Comparison of ENCODE assay signal across 8 mouse cellular contexts in genomic region chr19:3322261-3322969, GRCm38 (mm10). TPM values are rescaled to one million over a fixed set of nuclear protein-coding genes. Genes with fewer than 3 reads are reported as not detected.
DNase-seq lines count a peak whose midpoint lies in the region; ATAC-seq and TF ChIP-seq lines count a peak whose summit lies in the region.

Gene Cpt1a (plus strand): TSS chr19:3322334.

- WGBS in forebrain, embryonic 14.5 days = 6% methylated on average over 26 of the region's 26 CpGs

- H3K36me3 ChIP-seq in MEL (ENCODE audit: control insufficient read depth in 1 of 2, insufficient read depth in 2 of 2, low read length in 2 of 2) = peaks cover 0 to 11% of the 10 kb centered on the region in 2 experiments; a peak in 2 of 4 replicates
- H3K36me3 ChIP-seq in forebrain, embryonic 14.5 days (ENCODE audit: control insufficient read depth, insufficient read depth, low read length) = no peaks in the 10 kb centered on the region

- peak within 1 kb of the TSS; percentile 89 for H3K27ac ChIP-seq in MEL (ENCODE audit: control insufficient read depth, low read depth, low read length)
- peak within 1 kb of the TSS; percentile 66 for H3K27ac ChIP-seq in bone marrow macrophage, adult 2 months (ENCODE audit: insufficient read depth, low read depth, low read length)
- H3K27ac ChIP-seq in forebrain, embryonic 14.5 days (ENCODE audit: low read depth, low read length) = no peak within 1 kb of the TSS

- no peak for TF ChIP-seq RAD21 in MEL (IDR thresholded peaks at IDR 0.05; ENCODE audit: low read depth, low read length)

- no peaks in the 10 kb centered on the region for H3K9me3 ChIP-seq in MEL (replicated peaks; ENCODE audit: insufficient read depth, low read length)
- no peaks in the 10 kb centered on the region for H3K9me3 ChIP-seq in forebrain, embryonic 14.5 days (replicated peaks; ENCODE audit: control insufficient read depth, low read length)

- peak; percentile 53 to 71 (median 62) for TF ChIP-seq CTCF in MEL (IDR thresholded peaks at IDR 0.05 in 2 of 3, conservative IDR thresholded peaks at IDR 0.05 in 1 of 3; ENCODE audit: control insufficient read depth in 1 of 3, insufficient read depth in 1 of 3, low read depth in 2 of 3, low read length in 3 of 3, poor library complexity in 1 of 3, severe bottlenecking in 1 of 3)
- TF ChIP-seq CTCF in bone marrow macrophage, adult 2 months (IDR thresholded peaks at IDR 0.05; ENCODE audit: low read depth, low read length) = peak; percentile 31; the same call in 1 of the 2 replicates

- peak within 1 kb of the TSS; percentile 87 for H3K4me2 ChIP-seq in forebrain, embryonic 14.5 days (ENCODE audit: low read length)

- H3K4me1 ChIP-seq in MEL (ENCODE audit: control insufficient read depth in 1 of 2, insufficient read depth in 2 of 2, low read length in 2 of 2) = peaks cover 13 to 29% of the 10 kb centered on the region in 2 experiments
- peaks cover 13% of the 10 kb centered on the region for H3K4me1 ChIP-seq in bone marrow macrophage, adult 2 months (ENCODE audit: control insufficient read depth, insufficient read depth, low read length)
- H3K4me1 ChIP-seq in forebrain, embryonic 14.5 days (ENCODE audit: control insufficient read depth, insufficient read depth, low read length) = peaks cover 20% of the 10 kb centered on the region

- peak within 1 kb of the TSS; percentile 68 to 99 for H3K4me3 ChIP-seq in MEL (ENCODE audit: control insufficient read depth in 1 of 2, insufficient read depth in 1 of 2, low read depth in 2 of 2, low read length in 2 of 2)
- H3K4me3 ChIP-seq in bone marrow macrophage, adult 2 months (ENCODE audit: insufficient read depth, low read length) = peak within 1 kb of the TSS; percentile 84
- peak within 1 kb of the TSS; percentile 50 for H3K4me3 ChIP-seq in forebrain, embryonic 14.5 days (ENCODE audit: low read depth, low read length)

- peak in 1 of 2 experiments; percentile 36; a peak in 1 of 4 replicates for TF ChIP-seq EP300 in MEL (IDR thresholded peaks at IDR 0.05; ENCODE audit: low read depth in 1 of 2, low read length in 2 of 2)

- peak within 1 kb of the TSS; percentile 79 for H3K9ac ChIP-seq in MEL (ENCODE audit: control insufficient read depth, low read depth, low read length, poor library complexity, severe bottlenecking)
- peak within 1 kb of the TSS; percentile 66 for H3K9ac ChIP-seq in forebrain, embryonic 14.5 days (ENCODE audit: low read length)

- peak; percentile 92 for DNase-seq in MEL (ENCODE audit: low read depth, low spot score)
- peak; percentile 22 for DNase-seq in forebrain, embryonic 14.5 days (ENCODE audit: low spot score)
- DNase-seq in layer of hippocampus, adult 9-11 months = peak; percentile 29
- DNase-seq in lung, postnatal 10 days = peak; percentile 77
- DNase-seq in ovary, postnatal 14 days (ENCODE audit: low spot score) = peak; percentile 45
- DNase-seq in frontal cortex, postnatal 25 days (ENCODE audit: low spot score in 2 of 2) = no peak

- no peaks in the 10 kb centered on the region for H3K27me3 ChIP-seq in MEL (ENCODE audit: control insufficient read depth in 1 of 2, insufficient read depth in 2 of 2, low read length in 2 of 2)
- peaks cover 25% of the 10 kb centered on the region for H3K27me3 ChIP-seq in forebrain, embryonic 14.5 days (replicated peaks; ENCODE audit: control insufficient read depth, insufficient read depth, low read length)

- H3K79me2 ChIP-seq in MEL (ENCODE audit: control insufficient read depth, insufficient read depth, low read length, poor library complexity) = no peaks in the 10 kb centered on the region; the same call in 1 of the 2 replicates

- no peak; a peak in 1 of 4 replicates for TF ChIP-seq POLR2A in MEL (IDR thresholded peaks at IDR 0.05; ENCODE audit: control insufficient read depth in 1 of 2, insufficient read depth in 1 of 2, low read depth in 1 of 2, low read length in 2 of 2, poor library complexity in 1 of 2)
- 0 out of 2 replicates have a peak, but pooled peaks have one; percentile 56 for TF ChIP-seq POLR2A in bone marrow macrophage, adult 2 months (IDR thresholded peaks at IDR 0.05; ENCODE audit: borderline replicate concordance, low read depth, low read length)

- no peak for ATAC-seq in forebrain, embryonic 14.5 days
- peak; percentile 30 to 42 for ATAC-seq in hematopoietic stem cell, adult 5-6 weeks (replicated peaks in 1 of 2; ENCODE audit: insufficient read depth in 1 of 2, low FRiP score in 2 of 2, low TSS enrichment in 1 of 2, low read depth in 1 of 2, poor library complexity in 2 of 2, severe bottlenecking in 2 of 2)

TF ChIP-seq in MEL, 35 proteins besides CTCF, POLR2A, EP300 and RAD21:
- 0 out of 2 replicates have a peak, but pooled peaks have one; percentile 37 for TF ChIP-seq TBP (IDR thresholded peaks at IDR 0.05; ENCODE audit: low read depth, low read length)
- no peak for TF ChIP-seq POLR2AphosphoS5 (IDR thresholded peaks at IDR 0.05; ENCODE audit: borderline replicate concordance, low read depth, low read length)
- TF ChIP-seq CHD2 (IDR thresholded peaks at IDR 0.05; ENCODE audit: low read length) = no peak
- no peak for TF ChIP-seq MEF2A (IDR thresholded peaks at IDR 0.05; ENCODE audit: extremely low read depth, insufficient replicate concordance, low read depth, low read length, poor library complexity, severe bottlenecking)
- no peak for TF ChIP-seq RCOR1 (IDR thresholded peaks at IDR 0.05; ENCODE audit: low read depth, low read length)
- peak; percentile 21; the same call in 1 of the 2 replicates for TF ChIP-seq ZC3H11A (IDR thresholded peaks at IDR 0.05; ENCODE audit: low read depth, low read length)
- TF ChIP-seq GABPA (IDR thresholded peaks at IDR 0.05; ENCODE audit: low read depth, low read length) = no peak
- no peak for TF ChIP-seq NRF1 (IDR thresholded peaks at IDR 0.05; ENCODE audit: insufficient read depth, low read depth, low read length, poor library complexity, severe bottlenecking)
- no peak; the same call in 1 of the 2 replicates for TF ChIP-seq MAX (IDR thresholded peaks at IDR 0.05; ENCODE audit: low read length)
- TF ChIP-seq MYC (IDR thresholded peaks at IDR 0.05; ENCODE audit: low read depth, low read length) = no peak
- TF ChIP-seq USF1 (IDR thresholded peaks at IDR 0.05; ENCODE audit: low read depth, low read length) = no peak
- no peak for TF ChIP-seq SMC3 (IDR thresholded peaks at IDR 0.05; ENCODE audit: low read depth, low read length)
- TF ChIP-seq POLR2AphosphoS2 (IDR thresholded peaks at IDR 0.05; ENCODE audit: low read length) = no peak
- TF ChIP-seq ZMIZ1 (IDR thresholded peaks at IDR 0.05; ENCODE audit: low read depth, low read length) = 0 out of 2 replicates have a peak, but pooled peaks have one; percentile 38
- TF ChIP-seq E2F4 (IDR thresholded peaks at IDR 0.05; ENCODE audit: borderline replicate concordance, low read depth, low read length) = peak; percentile 73; the same call in 1 of the 2 replicates
- TF ChIP-seq KAT2A (conservative IDR thresholded peaks at IDR 0.05; ENCODE audit: low read depth, low read length) = no peak
- TF ChIP-seq HCFC1 (IDR thresholded peaks at IDR 0.05; ENCODE audit: low read depth, low read length) = no peak; the same call in none of the 2 replicates
- TF ChIP-seq ELF1 (IDR thresholded peaks at IDR 0.05; ENCODE audit: low read depth, low read length) = no peak
- TF ChIP-seq ETS1 (IDR thresholded peaks at IDR 0.05; ENCODE audit: low read depth, low read length) = peak; percentile 64; the same call in 1 of the 2 replicates
- TF ChIP-seq CHD1 (IDR thresholded peaks at IDR 0.05; ENCODE audit: low read depth, low read length) = no peak
- no peak for TF ChIP-seq GATA1 (IDR thresholded peaks at IDR 0.05; ENCODE audit: low read depth, low read length)
- TF ChIP-seq SIN3A (IDR thresholded peaks at IDR 0.05; ENCODE audit: low read length) = peak; percentile 59; the same call in 1 of the 2 replicates
- TF ChIP-seq BHLHE40 (IDR thresholded peaks at IDR 0.05; ENCODE audit: borderline replicate concordance, low read depth, low read length) = no peak
- peak; percentile 43 for TF ChIP-seq MXI1 (IDR thresholded peaks at IDR 0.05; ENCODE audit: low read depth, low read length)
- no peak for TF ChIP-seq ZKSCAN1 (IDR thresholded peaks at IDR 0.05; ENCODE audit: low read depth, low read length)
- TF ChIP-seq UBTF (IDR thresholded peaks at IDR 0.05; ENCODE audit: borderline replicate concordance, insufficient read depth, low read depth, low read length) = no peak
- TF ChIP-seq TCF12 (IDR thresholded peaks at IDR 0.05; ENCODE audit: low read depth, low read length) = peak; percentile 7; the same call in 1 of the 2 replicates
- TF ChIP-seq MYB (IDR thresholded peaks at IDR 0.05; ENCODE audit: low read depth, low read length) = no peak
- no peak for TF ChIP-seq USF2 (IDR thresholded peaks at IDR 0.05; ENCODE audit: borderline replicate concordance in 1 of 2, insufficient read depth in 1 of 2, low read depth in 1 of 2, low read length in 2 of 2)
- TF ChIP-seq JUND (IDR thresholded peaks at IDR 0.05; ENCODE audit: low read depth, low read length) = no peak
- TF ChIP-seq NELFE (IDR thresholded peaks at IDR 0.05; ENCODE audit: low read depth, low read length) = peak; percentile 45; the same call in 1 of the 2 replicates
- no peak for TF ChIP-seq MAFK (IDR thresholded peaks at IDR 0.05; ENCODE audit: borderline replicate concordance, low read depth, low read length)
- TF ChIP-seq ZNF384 (IDR thresholded peaks at IDR 0.05; ENCODE audit: low read depth, low read length) = no peak
- TF ChIP-seq TAL1 (IDR thresholded peaks at IDR 0.05; ENCODE audit: low read length) = no peak
- TF ChIP-seq MAZ (IDR thresholded peaks at IDR 0.05; ENCODE audit: low read depth, low read length) = peak; percentile 55; the same call in 1 of the 2 replicates

RNA-seq across cellular contexts. Expression of gene Cpt1a, which starts in this region (rescaled TPM):
- 16.1 and 16.2 TPM in 2 replicates for total RNA-seq in MEL (2012; rRNA removed)
- polyA plus RNA-seq in MEL (2012; ENCODE audit: insufficient read depth in 1 of 2, insufficient read length in 2 of 2, low read depth in 1 of 2, low replicate concordance in 2 of 2, missing spikeins in 1 of 2) = 10 to 100 TPM in 1 of 2 experiments, not detected in 1; 40.4 TPM
- polyA plus RNA-seq in bone marrow macrophage, adult 2 months (2012; ENCODE audit: insufficient read depth, insufficient read length, missing spikeins) = 59.1 and 65.3 TPM in 2 replicates
- polyA plus RNA-seq in forebrain, embryonic 14.5 days (2014; fragmentation: Nextera tagmentation; extraction: Ambion mirVana) = 14.5 and 15.1 TPM in 2 replicates
- total RNA-seq in hematopoietic stem cell, adult 5-6 weeks (2017) = 52.3 and 59.7 TPM in 2 replicates

Comparison
In these comparisons a context has a peak if more than half of its experiments do, and no peak if none do; other contexts are left out.
1. DNase-seq: peak in MEL (single experiment), forebrain, embryonic 14.5 days (single experiment), layer of hippocampus, adult 9-11 months (single experiment), lung, postnatal 10 days (single experiment) and ovary, postnatal 14 days (single experiment); none in frontal cortex, postnatal 25 days (0 of 2).
2. Peak in every context shown above with its lines, with median percentiles within 50 percentile points of each other: H3K4me3 ChIP-seq.